Mouse (Mus musculus): ENCODE results near the gene Hsd17b12.

DNA sequence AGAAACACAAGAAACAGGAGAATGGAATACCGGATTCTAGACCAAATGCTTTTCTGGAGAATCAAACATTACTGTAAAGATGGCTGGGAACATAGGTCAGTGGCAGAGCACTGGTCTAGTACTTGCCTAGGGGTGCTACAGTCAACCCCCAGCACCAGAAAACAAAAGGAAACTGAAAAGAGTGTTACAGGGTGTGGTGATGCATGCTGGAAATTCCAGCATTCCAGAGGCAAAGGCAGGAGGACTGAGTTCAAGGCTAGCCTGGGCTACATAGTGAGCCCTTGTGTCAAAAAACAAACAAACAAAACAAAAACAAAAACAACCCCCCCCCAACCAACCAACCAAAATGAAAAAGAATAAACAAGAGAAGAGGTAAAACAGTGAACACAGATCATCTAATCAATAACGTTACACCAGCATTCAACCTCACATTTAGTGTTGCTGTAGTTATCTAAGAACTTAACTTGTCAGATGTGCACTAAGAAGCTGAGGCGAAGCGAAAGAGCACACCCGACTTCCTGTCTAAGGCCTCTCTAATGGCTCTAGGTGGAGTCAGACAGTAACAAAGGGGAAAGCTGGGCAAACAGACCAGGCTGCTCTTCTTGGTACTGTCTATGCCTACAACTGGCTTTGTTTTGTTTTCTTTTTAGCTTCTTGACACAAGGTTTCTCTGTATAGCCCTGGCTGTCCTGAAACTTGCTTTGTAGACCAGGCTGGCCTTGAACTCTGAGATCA lies 117.2 kb downstream of the Hsd17b12 start:
- TF ChIP-seq CTCF (IDR thresholded peaks at IDR 0.05; ENCODE audit: insufficient read depth, low read length), result no peak
- no peak for TF ChIP-seq POLR2A (IDR thresholded peaks at IDR 0.05; ENCODE audit: borderline replicate concordance, extremely low read depth, low read depth, low read length)
